Mouse (Mus musculus) ovary, adult 2 months (tissue): ENCODE results near the gene Gm14325. TPM values are rescaled to one million over a fixed set of nuclear protein-coding genes. Genes with fewer than 3 reads are reported as not detected.

Experiments used
- polyA plus RNA-seq: library from polyadenylated mRNA; depleted of rRNA; stranded (reverse); fragments of >200 nt; gene quantifications from 2 replicates; pipeline ENCODE4 v1.2.3, GENCODE M21; 2012; rRNA removed

Gm14325 gene
- polyA plus RNA-seq = 2.1 and 5.6 TPM in 2 replicates

GRCm38 (mm10) chr2:177839901-177840663, at the start of gene Gm14325:
Gene Gm14325 (minus strand): TSS chr2:177840336.

Other genes with a start within 250 kb of the Gm14325 start
- gene Gm14322, start 81.0 kb downstream of the Gm14325 start, polyA plus RNA-seq = 0.51 TPM in 1 of 2 replicates, not detected in the other
- 0.13 and 0.41 TPM in 2 replicates for gene Gm14327, start 56.8 kb upstream of the Gm14325 start, polyA plus RNA-seq
- gene Zfp972, start 85.3 kb upstream of the Gm14325 start, polyA plus RNA-seq = 0.66 TPM in 1 of 2 replicates, not detected in the other
- gene Gm14326, start 117.0 kb upstream of the Gm14325 start, polyA plus RNA-seq = 1.7 and 1.9 TPM in 2 replicates
- gene Zfp971, start 182.9 kb upstream of the Gm14325 start, polyA plus RNA-seq = 0.69 and 0.87 TPM in 2 replicates
- gene Zfp931, start 238.1 kb upstream of the Gm14325 start, polyA plus RNA-seq = 0.86 and 0.88 TPM in 2 replicates